Mouse (Mus musculus): ENCODE data around the gene Tpbgl.

GRCm38 (mm10) chr7:99661071-99661470 is 34.2 kb upstream of the Tpbgl start:
- TF ChIP-seq CTCF (IDR thresholded peaks at IDR 0.05; ENCODE audit: insufficient read depth, low read length) (no peak), POLR2A (IDR thresholded peaks at IDR 0.05; ENCODE audit: borderline replicate concordance, extremely low read depth, low read depth, low read length) (no peak)
